Mouse (Mus musculus): ENCODE measurements around the gene Selenom. TPM values are rescaled to one million over a fixed set of nuclear protein-coding genes. Genes with fewer than 3 reads are reported as not detected.

Selenom gene
- polyA plus RNA-seq, 1 experiment, result 19.6 TPM

DNA sequence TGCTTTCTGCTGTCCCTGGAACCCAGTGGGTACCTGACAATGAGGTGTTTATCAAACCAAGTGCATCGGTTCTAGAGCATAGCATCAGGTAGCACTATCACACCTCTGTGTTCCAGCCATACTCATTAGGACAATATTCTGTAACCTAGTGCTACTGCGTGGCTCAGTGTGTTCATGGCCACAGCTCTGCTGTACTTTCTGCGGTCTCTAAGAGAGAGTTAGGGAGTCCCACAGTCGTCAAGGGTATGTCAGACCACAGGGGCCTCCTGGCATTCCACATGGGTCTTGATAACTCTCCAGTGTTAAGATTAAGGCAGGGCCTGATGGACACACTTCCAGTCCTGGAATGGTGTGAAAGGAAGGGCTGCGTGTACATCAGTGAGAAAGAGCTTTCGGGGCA, 49.4 kb downstream of the Selenom start:
- Histone ChIP-seq H3K9me3 (replicated peaks; ENCODE audit: control insufficient read depth, insufficient read depth, low read length, poor library complexity, severe bottlenecking) (no peaks in the 10 kb centered on the region), H3K27me3 (ENCODE audit: control insufficient read depth, insufficient read depth, low read length, poor library complexity, severe bottlenecking) (no peaks in the 10 kb centered on the region), H3K4me1 (ENCODE audit: control insufficient read depth, insufficient read depth, low read length) (no peaks in the 10 kb centered on the region), H3K27ac (ENCODE audit: insufficient read depth, low read length) (no peak overlapping the region), H3K4me3 (ENCODE audit: low read depth, low read length) (no peak overlapping the region), H3K36me3 (ENCODE audit: control insufficient read depth, insufficient read depth, low read length, poor library complexity, severe bottlenecking) (no peaks in the 10 kb centered on the region), H3K9ac (ENCODE audit: low read depth, poor library complexity, severe bottlenecking) (no peak overlapping the region)
- no peak for TF ChIP-seq CTCF (IDR thresholded peaks at IDR 0.05; ENCODE audit: low read depth, low read length)
- TF ChIP-seq POLR2A (IDR thresholded peaks at IDR 0.05; ENCODE audit: insufficient read depth, low read length), result no peak
- no peak for TF ChIP-seq EP300 (IDR thresholded peaks at IDR 0.05; ENCODE audit: insufficient read depth, low read depth, low read length)

DNA sequence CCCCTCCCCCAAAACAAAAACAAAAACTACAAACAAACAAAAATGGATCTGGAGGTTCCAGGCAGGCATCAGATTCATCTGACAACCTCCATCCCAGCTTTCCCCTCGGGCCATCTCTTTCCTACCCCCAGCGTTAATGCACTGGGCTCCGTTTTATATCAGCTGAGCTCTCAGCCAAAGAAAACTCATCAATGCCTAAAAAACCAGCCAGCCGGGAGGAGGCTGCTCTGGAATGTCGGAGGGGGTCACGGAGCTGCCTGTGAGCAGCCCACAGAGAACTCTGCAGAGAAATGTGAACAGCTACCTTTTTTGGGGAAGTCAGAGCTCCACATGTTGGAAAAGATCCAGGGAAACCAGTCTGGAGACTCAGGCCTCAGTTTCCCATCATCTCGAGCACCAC, 50.0 kb downstream of the Selenom start:
- H3K4me3 ChIP-seq (ENCODE audit: low read depth, low read length), result no peak overlapping the region
- no peaks in the 10 kb centered on the region for H3K9me3 ChIP-seq (replicated peaks; ENCODE audit: control insufficient read depth, insufficient read depth, low read length, poor library complexity, severe bottlenecking)
- H3K36me3 ChIP-seq (ENCODE audit: control insufficient read depth, insufficient read depth, low read length, poor library complexity, severe bottlenecking), result no peaks in the 10 kb centered on the region
- TF ChIP-seq POLR2A (IDR thresholded peaks at IDR 0.05; ENCODE audit: insufficient read depth, low read length), result no peak
- no peak for TF ChIP-seq EP300 (IDR thresholded peaks at IDR 0.05; ENCODE audit: insufficient read depth, low read depth, low read length)
- TF ChIP-seq CTCF (IDR thresholded peaks at IDR 0.05; ENCODE audit: low read depth, low read length), result no peak
- no peaks in the 10 kb centered on the region for H3K4me1 ChIP-seq (ENCODE audit: control insufficient read depth, insufficient read depth, low read length)
- no peak overlapping the region for H3K27ac ChIP-seq (ENCODE audit: insufficient read depth, low read length)
- H3K27me3 ChIP-seq (ENCODE audit: control insufficient read depth, insufficient read depth, low read length, poor library complexity, severe bottlenecking), result no peaks in the 10 kb centered on the region
- no peak overlapping the region for H3K9ac ChIP-seq (ENCODE audit: low read depth, poor library complexity, severe bottlenecking)

DNA sequence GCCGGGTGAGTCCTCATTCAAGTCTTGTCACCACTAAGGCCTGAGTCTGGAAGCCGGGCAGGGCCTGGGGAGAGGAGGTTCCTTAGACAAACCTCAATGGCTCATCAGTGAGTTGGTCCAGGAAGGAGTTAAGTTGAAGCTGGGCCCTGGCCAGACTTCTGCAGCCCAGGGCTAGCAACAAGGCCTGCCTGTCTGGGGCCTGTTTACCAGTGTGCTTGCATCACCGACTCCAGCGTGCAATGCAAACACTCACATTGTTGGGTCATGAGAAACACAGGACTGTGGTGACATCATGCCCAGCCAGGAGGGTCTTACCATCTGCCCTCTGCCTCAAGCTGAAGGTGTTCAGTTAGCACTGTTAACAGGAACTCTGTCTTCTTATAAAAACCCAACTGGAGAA, 51.5 kb downstream of the Selenom start:
- Histone ChIP-seq H3K9ac (ENCODE audit: low read depth, poor library complexity, severe bottlenecking) (no peak overlapping the region), H3K4me3 (ENCODE audit: low read depth, low read length) (no peak overlapping the region), H3K27me3 (ENCODE audit: control insufficient read depth, insufficient read depth, low read length, poor library complexity, severe bottlenecking) (no peaks in the 10 kb centered on the region), H3K36me3 (ENCODE audit: control insufficient read depth, insufficient read depth, low read length, poor library complexity, severe bottlenecking) (no peaks in the 10 kb centered on the region), H3K27ac (ENCODE audit: insufficient read depth, low read length) (no peak overlapping the region), H3K9me3 (replicated peaks; ENCODE audit: control insufficient read depth, insufficient read depth, low read length, poor library complexity, severe bottlenecking) (no peaks in the 10 kb centered on the region), H3K4me1 (ENCODE audit: control insufficient read depth, insufficient read depth, low read length) (no peaks in the 10 kb centered on the region)
- no peak for TF ChIP-seq POLR2A (IDR thresholded peaks at IDR 0.05; ENCODE audit: insufficient read depth, low read length)
- no peak for TF ChIP-seq CTCF (IDR thresholded peaks at IDR 0.05; ENCODE audit: low read depth, low read length)
- no peak for TF ChIP-seq EP300 (IDR thresholded peaks at IDR 0.05; ENCODE audit: insufficient read depth, low read depth, low read length)

Other genes starting within 250 kb of the Selenom start
- 148 and 170 TPM in 2 replicates for gene Drg1, start 248.3 kb upstream of the Selenom start, polyA plus RNA-seq (2011; ENCODE audit: insufficient read depth, insufficient read length, low read depth, missing spikeins)
- 55.6 and 62.5 TPM in 2 replicates for gene Patz1, start 225.8 kb upstream of the Selenom start, polyA plus RNA-seq (2011; ENCODE audit: insufficient read depth, insufficient read length, low read depth, missing spikeins)
- 17.0 TPM in 2 replicates for gene Pik3ip1, start 184.3 kb upstream of the Selenom start, polyA plus RNA-seq (2011; ENCODE audit: insufficient read depth, insufficient read length, low read depth, missing spikeins)
- gene Limk2, start 105.5 kb upstream of the Selenom start, polyA plus RNA-seq (2011; ENCODE audit: insufficient read depth, insufficient read length, low read depth, missing spikeins), result 186 and 190 TPM in 2 replicates
- 20.4 and 21.4 TPM in 2 replicates for gene Rnf185, start 62.3 kb upstream of the Selenom start, polyA plus RNA-seq (2011; ENCODE audit: insufficient read depth, insufficient read length, low read depth, missing spikeins)
- 0.28 TPM in 1 of 2 replicates, not detected in the other for gene Pla2g3, start 26.4 kb upstream of the Selenom start, polyA plus RNA-seq (2011; ENCODE audit: insufficient read depth, insufficient read length, low read depth, missing spikeins)
- gene Inpp5j, start 9.9 kb upstream of the Selenom start, polyA plus RNA-seq (2011; ENCODE audit: insufficient read depth, insufficient read length, low read depth, missing spikeins), result 0.22 TPM in 1 of 2 replicates, not detected in the other
- gene Smtn, start 25.9 kb downstream of the Selenom start, polyA plus RNA-seq (2011; ENCODE audit: insufficient read depth, insufficient read length, low read depth, missing spikeins), result 79.4 and 80.7 TPM in 2 replicates
- gene Morc2a, start 134.5 kb downstream of the Selenom start, polyA plus RNA-seq (2011; ENCODE audit: insufficient read depth, insufficient read length, low read depth, missing spikeins), result 38.6 and 41.8 TPM in 2 replicates

Data from ES-Bruce4 (cell line).